Mouse (Mus musculus): ENCODE results near the gene Iqgap3. TPM values are rescaled to one million over a fixed set of nuclear protein-coding genes. Genes with fewer than 3 reads are reported as not detected.

The Iqgap3 gene
- polyA plus RNA-seq, 1 experiment = 25.7 TPM

GRCm38 (mm10) chr3:88120117-88120651 lies 38.4 kb downstream of the Iqgap3 start:
- no peak for TF ChIP-seq CTCF (IDR thresholded peaks at IDR 0.05; ENCODE audit: low read depth, low read length)
- TF ChIP-seq POLR2A (IDR thresholded peaks at IDR 0.05; ENCODE audit: borderline replicate concordance, low read depth, low read length) = no peak
- H3K27ac ChIP-seq (ENCODE audit: insufficient read depth, low read depth, low read length) = no peak overlapping the region

GRCm38 (mm10) chr3:88121164-88122131 lies 39.7 kb downstream of the Iqgap3 start:
- Histone ChIP-seq H3K27ac (ENCODE audit: insufficient read depth, low read depth, low read length) (no peak overlapping the region), H3K4me1 (ENCODE audit: control insufficient read depth, insufficient read depth, low read length) (peaks cover 2% of the 10 kb centered on the region), H3K4me3 (ENCODE audit: insufficient read depth, low read length) (no peak overlapping the region)
- TF ChIP-seq POLR2A (IDR thresholded peaks at IDR 0.05; ENCODE audit: borderline replicate concordance, low read depth, low read length) = no peak
- no peak for TF ChIP-seq CTCF (IDR thresholded peaks at IDR 0.05; ENCODE audit: low read depth, low read length)

More at GRCm38 (mm10) chr3:88120117-88120651, 38.4 kb downstream of the Iqgap3 start:
- peaks cover 2% of the 10 kb centered on the region for H3K4me1 ChIP-seq (ENCODE audit: control insufficient read depth, insufficient read depth, low read length)
- H3K4me3 ChIP-seq (ENCODE audit: insufficient read depth, low read length) = no peak overlapping the region

GRCm38 (mm10) chr3:88125195-88125594 lies 43.4 kb downstream of the Iqgap3 start:
- no peak overlapping the region for H3K4me3 ChIP-seq (ENCODE audit: insufficient read depth, low read length)
- TF ChIP-seq POLR2A (IDR thresholded peaks at IDR 0.05; ENCODE audit: borderline replicate concordance, low read depth, low read length) = no peak
- no peak for TF ChIP-seq CTCF (IDR thresholded peaks at IDR 0.05; ENCODE audit: low read depth, low read length)
- peaks cover 2% of the 10 kb centered on the region for H3K4me1 ChIP-seq (ENCODE audit: control insufficient read depth, insufficient read depth, low read length)
- H3K27ac ChIP-seq (ENCODE audit: insufficient read depth, low read depth, low read length) = no peak overlapping the region

- TF ChIP-seq CTCF (IDR thresholded peaks at IDR 0.05; ENCODE audit: low read depth, low read length) = no peak
- TF ChIP-seq POLR2A (IDR thresholded peaks at IDR 0.05; ENCODE audit: borderline replicate concordance, low read depth, low read length) = no peak
- Histone ChIP-seq H3K4me3 (ENCODE audit: insufficient read depth, low read length) (no peak overlapping the region), H3K4me1 (ENCODE audit: control insufficient read depth, insufficient read depth, low read length) (peaks cover 2% of the 10 kb centered on the region), H3K27ac (ENCODE audit: insufficient read depth, low read depth, low read length) (no peak overlapping the region)
These were observed 44.4 kb downstream of the Iqgap3 start for GRCm38 (mm10) chr3:88126181-88126580.

- H3K27ac ChIP-seq (ENCODE audit: insufficient read depth, low read depth, low read length) = no peak overlapping the region
- H3K4me3 ChIP-seq (ENCODE audit: insufficient read depth, low read length) = no peak overlapping the region
- H3K4me1 ChIP-seq (ENCODE audit: control insufficient read depth, insufficient read depth, low read length) = peaks cover 2% of the 10 kb centered on the region
- TF ChIP-seq POLR2A (IDR thresholded peaks at IDR 0.05; ENCODE audit: borderline replicate concordance, low read depth, low read length) = no peak
These were observed 45.9 kb downstream of the Iqgap3 start for GRCm38 (mm10) chr3:88127636-88128035.

GRCm38 (mm10) chr3:88128056-88128455 lies 46.3 kb downstream of the Iqgap3 start:
- Histone ChIP-seq H3K27ac (ENCODE audit: insufficient read depth, low read depth, low read length) (no peak overlapping the region), H3K4me1 (ENCODE audit: control insufficient read depth, insufficient read depth, low read length) (peaks cover 4% of the 10 kb centered on the region), H3K4me3 (ENCODE audit: insufficient read depth, low read length) (no peak overlapping the region)
- TF ChIP-seq CTCF (IDR thresholded peaks at IDR 0.05; ENCODE audit: low read depth, low read length) = no peak
- no peak for TF ChIP-seq POLR2A (IDR thresholded peaks at IDR 0.05; ENCODE audit: borderline replicate concordance, low read depth, low read length)

- H3K4me3 ChIP-seq (ENCODE audit: insufficient read depth, low read length) = no peak overlapping the region
- peaks cover 12% of the 10 kb centered on the region for H3K4me1 ChIP-seq (ENCODE audit: control insufficient read depth, insufficient read depth, low read length)
- H3K27ac ChIP-seq (ENCODE audit: insufficient read depth, low read depth, low read length) = no peak overlapping the region
- no peak for TF ChIP-seq POLR2A (IDR thresholded peaks at IDR 0.05; ENCODE audit: borderline replicate concordance, low read depth, low read length)
These were observed 47.2 kb downstream of the Iqgap3 start for GRCm38 (mm10) chr3:88129006-88129405.

- TF ChIP-seq POLR2A (IDR thresholded peaks at IDR 0.05; ENCODE audit: borderline replicate concordance, low read depth, low read length) (no peak), CTCF (IDR thresholded peaks at IDR 0.05; ENCODE audit: low read depth, low read length) (no peak)
- H3K4me1 ChIP-seq (ENCODE audit: control insufficient read depth, insufficient read depth, low read length) = peaks cover 10% of the 10 kb centered on the region
These were observed 49.3 kb downstream of the Iqgap3 start for GRCm38 (mm10) chr3:88131071-88131470.

GRCm38 (mm10) chr3:88132492-88132891 lies 50.7 kb downstream of the Iqgap3 start:
- H3K4me1 ChIP-seq (ENCODE audit: control insufficient read depth, insufficient read depth, low read length) = peaks cover 17% of the 10 kb centered on the region
- TF ChIP-seq CTCF (IDR thresholded peaks at IDR 0.05; ENCODE audit: low read depth, low read length) (no peak), POLR2A (IDR thresholded peaks at IDR 0.05; ENCODE audit: borderline replicate concordance, low read depth, low read length) (no peak)
- no peak overlapping the region for H3K4me3 ChIP-seq (ENCODE audit: insufficient read depth, low read length)
- no peak overlapping the region for H3K27ac ChIP-seq (ENCODE audit: insufficient read depth, low read depth, low read length)

More at GRCm38 (mm10) chr3:88131071-88131470, 49.3 kb downstream of the Iqgap3 start:
- H3K27ac ChIP-seq (ENCODE audit: insufficient read depth, low read depth, low read length) = no peak overlapping the region
- H3K4me3 ChIP-seq (ENCODE audit: insufficient read depth, low read length) = no peak overlapping the region

- no peak for TF ChIP-seq CTCF (IDR thresholded peaks at IDR 0.05; ENCODE audit: low read depth, low read length)
- TF ChIP-seq POLR2A (IDR thresholded peaks at IDR 0.05; ENCODE audit: borderline replicate concordance, low read depth, low read length) = no peak
- Histone ChIP-seq H3K4me1 (ENCODE audit: control insufficient read depth, insufficient read depth, low read length) (peaks cover 17% of the 10 kb centered on the region), H3K4me3 (ENCODE audit: insufficient read depth, low read length) (no peak overlapping the region), H3K27ac (ENCODE audit: insufficient read depth, low read depth, low read length) (no peak overlapping the region)
These were observed 51.5 kb downstream of the Iqgap3 start for GRCm38 (mm10) chr3:88133187-88133771.

Measured in bone marrow macrophage, adult 2 months (primary cell).